In the genomic region with DNA sequence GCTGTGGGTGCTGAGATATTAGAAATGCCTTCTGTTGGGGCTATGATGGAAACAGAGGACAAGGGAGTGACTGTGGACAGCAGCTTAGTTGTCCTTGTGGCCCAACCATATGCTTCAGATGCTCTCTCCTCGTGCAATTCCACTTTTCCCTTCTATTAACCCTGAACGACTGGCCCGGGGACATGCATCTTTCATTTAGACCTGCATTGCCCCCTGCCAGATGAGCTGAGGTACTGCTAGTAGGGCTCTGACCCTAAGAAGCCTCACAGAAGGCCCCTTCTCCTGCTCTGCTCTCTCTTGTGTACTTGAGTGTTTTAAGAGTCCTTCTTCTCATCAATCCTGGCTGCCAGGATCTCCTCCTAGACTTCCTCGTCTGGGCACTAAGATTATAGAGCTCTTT, we compare ENCODE assay signal across 13 mouse cellular contexts. TPM values are rescaled to one million over a fixed set of nuclear protein-coding genes. Genes with fewer than 3 reads are reported as not detected.
DNase-seq lines count a peak whose midpoint lies in the region; ATAC-seq and TF ChIP-seq lines count a peak whose summit lies in the region.
"Had no signal": no experiment of that assay in that cellular context is flagged by ENCODE, and none has a peak within 500 bp of the region (broad histone marks: within the 10 kb centered on the region; RNA-seq: fewer than 3 reads in every experiment).

No protein-coding gene starts in this region.

- no peak overlapping the region for H3K4me2 ChIP-seq in heart, postnatal 0 days (ENCODE audit: low read depth, low read length)
- no peak overlapping the region for H3K4me2 ChIP-seq in lung, embryonic 16.5 days (ENCODE audit: low read depth, low read length)
- H3K4me2 ChIP-seq in hindbrain, embryonic 11.5 days (replicated peaks; ENCODE audit: low read depth, low read length) = no peak overlapping the region
- H3K4me2 ChIP-seq: limb, embryonic 15.5 days had no signal

- peak; percentile 35 for DNase-seq in heart, postnatal 0 days (ENCODE audit: low spot score)
- DNase-seq in heart, postnatal 36 days = no peak
- DNase-seq in lung, postnatal 10 days = no peak
- peak; percentile 52 for DNase-seq in embryo, embryonic 10 days (ENCODE audit: low spot score)
- DNase-seq in retina, postnatal 1 day = peak; percentile 22
- no peak for DNase-seq in urinary bladder, adult 2 months (ENCODE audit: low spot score)
- DNase-seq in hindbrain, embryonic 11.5 days (ENCODE audit: low spot score) = no peak
- DNase-seq: adrenal gland, adult 8-10 months; cerebellum, adult 18-20 months had no signal

- no peak overlapping the region for H3K4me3 ChIP-seq in heart, postnatal 0 days (ENCODE audit: low read depth, low read length)
- no peak overlapping the region for H3K4me3 ChIP-seq in lung, embryonic 16.5 days (ENCODE audit: low read length)
- no peak overlapping the region for H3K4me3 ChIP-seq in hindbrain, embryonic 11.5 days (ENCODE audit: low read depth, low read length)
- H3K4me3 ChIP-seq: erythroblast, embryonic 14.5 days; limb, embryonic 15.5 days had no signal

- no peaks in the 10 kb centered on the region for H3K9me3 ChIP-seq in heart, postnatal 0 days (replicated peaks; ENCODE audit: control insufficient read depth, low read length)
- no peaks in the 10 kb centered on the region for H3K9me3 ChIP-seq in lung, embryonic 16.5 days (ENCODE audit: control insufficient read depth, low read length)
- H3K9me3 ChIP-seq in hindbrain, embryonic 11.5 days (ENCODE audit: control insufficient read depth, low read length) = no peaks in the 10 kb centered on the region
- H3K9me3 ChIP-seq: limb, embryonic 15.5 days had no signal

- 0 out of 2 replicates have a peak, but pooled peaks cover under 1% of the 10 kb centered on the region for H3K4me1 ChIP-seq in heart, postnatal 0 days (ENCODE audit: control insufficient read depth, insufficient read depth)
- peaks cover 4% of the 10 kb centered on the region; the same call in 1 of the 2 replicates for H3K4me1 ChIP-seq in lung, embryonic 16.5 days (replicated peaks; ENCODE audit: control insufficient read depth, insufficient read depth, low read length)
- H3K4me1 ChIP-seq in hindbrain, embryonic 11.5 days (replicated peaks; ENCODE audit: control insufficient read depth, insufficient read depth, low read length) = no peaks in the 10 kb centered on the region
- H3K4me1 ChIP-seq: limb, embryonic 15.5 days had no signal

- intact Hi-C loops in heart, postnatal 36 days (cut with DNase I) = loop anchor here (1.0 kb wide), 1 partner anchor 70 kb away; no protein-coding TSS in a partner anchor

- no peak overlapping the region for H3K9ac ChIP-seq in heart, postnatal 0 days (replicated peaks; ENCODE audit: low read depth, low read length)
- no peak overlapping the region for H3K9ac ChIP-seq in lung, embryonic 16.5 days (ENCODE audit: low read length)
- no peak overlapping the region for H3K9ac ChIP-seq in hindbrain, embryonic 11.5 days (ENCODE audit: low read depth, low read length)
- H3K9ac ChIP-seq: limb, embryonic 15.5 days had no signal

- peak; percentile 59 for TF ChIP-seq CTCF in heart, postnatal 0 days (IDR thresholded peaks at IDR 0.05; ENCODE audit: low read depth)

- no peaks in the 10 kb centered on the region for H3K27me3 ChIP-seq in heart, postnatal 0 days (ENCODE audit: control insufficient read depth, insufficient read depth, low read length)
- H3K27me3 ChIP-seq in lung, embryonic 16.5 days (ENCODE audit: control insufficient read depth, insufficient read depth, low read depth, low read length) = no peaks in the 10 kb centered on the region
- H3K27me3 ChIP-seq in hindbrain, embryonic 11.5 days (ENCODE audit: control insufficient read depth, insufficient read depth, low read length) = no peaks in the 10 kb centered on the region; the same call in 1 of the 2 replicates

- WGBS in heart, postnatal 0 days = 28% methylated on average over 4 of the region's 4 CpGs
- 29% methylated on average over 4 of the region's 4 CpGs for WGBS in lung, embryonic 16.5 days
- WGBS in hindbrain, embryonic 11.5 days = 45% methylated on average over 4 of the region's 4 CpGs

- TF ChIP-seq EP300 in heart, postnatal 0 days (IDR thresholded peaks at IDR 0.05; ENCODE audit: low read depth) = no peak

- no peak for ATAC-seq in heart, postnatal 0 days (ENCODE audit: insufficient read depth, low read depth)
- peak; percentile 41; the same call in 1 of the 2 replicates for ATAC-seq in lung, embryonic 16.5 days (ENCODE audit: low read depth)
- ATAC-seq in hindbrain, embryonic 11.5 days (ENCODE audit: low FRiP score) = no peak
- ATAC-seq: hindbrain, embryonic 16.5 days had no signal

- peaks cover 16% of the 10 kb centered on the region; the same call in 1 of the 2 replicates for H3K36me3 ChIP-seq in heart, postnatal 0 days (replicated peaks; ENCODE audit: control insufficient read depth, insufficient read depth, low read length)
- H3K36me3 ChIP-seq in lung, embryonic 16.5 days (ENCODE audit: control insufficient read depth, insufficient read depth, low read length) = 0 out of 2 replicates have a peak, but pooled peaks cover 2% of the 10 kb centered on the region
- no peaks in the 10 kb centered on the region for H3K36me3 ChIP-seq in hindbrain, embryonic 11.5 days (ENCODE audit: control insufficient read depth, insufficient read depth, low read length)
- H3K36me3 ChIP-seq: limb, embryonic 15.5 days had no signal

- H3K27ac ChIP-seq in heart, postnatal 0 days (ENCODE audit: low read depth) = no peak overlapping the region
- H3K27ac ChIP-seq in lung, embryonic 16.5 days (ENCODE audit: low read length) = no peak overlapping the region
- no peak overlapping the region for H3K27ac ChIP-seq in hindbrain, embryonic 11.5 days (ENCODE audit: low read depth, low read length)
- H3K27ac ChIP-seq: limb, embryonic 15.5 days had no signal

RNA-seq across cellular contexts. Expression of gene Stard8, which starts 56.1 kb away (rescaled TPM):
- 32.4 and 42.0 TPM in 2 replicates for total RNA-seq in heart, postnatal 0 days (2014; rRNA removed; ENCODE audit: low replicate concordance)
- polyA plus RNA-seq in heart, postnatal 0 days (2015; fragmentation: Nextera tagmentation; extraction: Ambion mirVana) = 13.6 and 14.5 TPM in 2 replicates
- 10 to 100 TPM; 31.6 to 32.2 TPM for total RNA-seq in heart, postnatal 36 days (2021)
- 18.5 and 19.2 TPM in 2 replicates for polyA plus RNA-seq in lung, embryonic 16.5 days (2015; fragmentation: Nextera tagmentation; extraction: Ambion mirVana)
- polyA plus RNA-seq in urinary bladder, adult 2 months (2012; rRNA removed) = 15.0 and 15.7 TPM in 2 replicates
- polyA plus RNA-seq in hindbrain, embryonic 11.5 days (2014; fragmentation: Nextera tagmentation; extraction: Ambion mirVana) = 8.8 and 10.1 TPM in 2 replicates

Comparison
In these comparisons a context has a peak if more than half of its experiments do, and no peak if none do; other contexts are left out.
1. DNase-seq: peak in heart, postnatal 0 days (single experiment), embryo, embryonic 10 days (single experiment) and retina, postnatal 1 day (single experiment); none in heart, postnatal 36 days (0 of 2), lung, postnatal 10 days (single experiment), urinary bladder, adult 2 months (single experiment) and hindbrain, embryonic 11.5 days (single experiment).